Mouse (Mus musculus): ENCODE results near the gene Nexn.

- TF ChIP-seq HCFC1 (IDR thresholded peaks at IDR 0.05; ENCODE audit: borderline replicate concordance, insufficient read depth, low read length) (no peak), MAFK (IDR thresholded peaks at IDR 0.05; ENCODE audit: insufficient read depth, low read depth, low read length) (no peak), CHD2 (IDR thresholded peaks at IDR 0.05; ENCODE audit: low read depth, low read length) (no peak)
Measured at GRCm38 (mm10) chr3:152203411-152203810, 62.7 kb downstream of the Nexn start.

All from ES-E14 (cell line).